In genomic region chr5:115543509-115544253, GRCm38 (mm10) we compare ENCODE assay signal across 9 mouse cellular contexts. TPM values are rescaled to one million over a fixed set of nuclear protein-coding genes. Genes with fewer than 3 reads are reported as not detected.
DNase-seq lines count a peak whose midpoint lies in the region; ATAC-seq lines count a peak whose summit lies in the region.
"Had no signal": no experiment of that assay in that cellular context is flagged by ENCODE, and none has a peak within 500 bp of the region (broad histone marks: within the 10 kb centered on the region; RNA-seq: fewer than 3 reads in every experiment).

No protein-coding gene starts in this region.

- no peaks in the 10 kb centered on the region for H3K27me3 ChIP-seq in embryonic facial prominence, embryonic 10.5 days (replicated peaks; ENCODE audit: low read depth, poor library complexity, severe bottlenecking)
- no peaks in the 10 kb centered on the region for H3K27me3 ChIP-seq in heart, embryonic 15.5 days
- H3K27me3 ChIP-seq in liver, embryonic 15.5 days = no peaks in the 10 kb centered on the region
- H3K27me3 ChIP-seq: CH12.LX had no signal

- H3K9ac ChIP-seq in heart, embryonic 15.5 days = peak overlapping the region; percentile 31
- no peak overlapping the region; the same call in 1 of the 2 replicates for H3K9ac ChIP-seq in liver, embryonic 15.5 days

- 60% methylated on average over 17 of the region's 17 CpGs for WGBS in embryonic facial prominence, embryonic 10.5 days
- 14% methylated on average over 17 of the region's 17 CpGs for WGBS in heart, embryonic 15.5 days
- 38% methylated on average over 17 of the region's 17 CpGs for WGBS in liver, embryonic 15.5 days (ENCODE audit: insufficient replicate concordance)

- H3K36me3 ChIP-seq in embryonic facial prominence, embryonic 10.5 days (replicated peaks) = peaks cover 49% of the 10 kb centered on the region
- H3K36me3 ChIP-seq in heart, embryonic 15.5 days = peaks cover 22% of the 10 kb centered on the region
- peaks cover 43% of the 10 kb centered on the region for H3K36me3 ChIP-seq in liver, embryonic 15.5 days (replicated peaks)

- H3K4me2 ChIP-seq in heart, embryonic 15.5 days = peak overlapping the region; percentile 50
- H3K4me2 ChIP-seq in liver, embryonic 15.5 days = peak overlapping the region; percentile 62

- peak; percentile 72 for ATAC-seq in heart, embryonic 15.5 days (replicated peaks; ENCODE audit: insufficient number of reproducible peaks, insufficient read depth, low FRiP score, low read depth)
- ATAC-seq in liver, embryonic 15.5 days (ENCODE audit: insufficient read depth) = peak; percentile 77

- peaks cover 73% of the 10 kb centered on the region for H3K4me1 ChIP-seq in embryonic facial prominence, embryonic 10.5 days
- H3K4me1 ChIP-seq in heart, embryonic 15.5 days (replicated peaks) = peaks cover 43% of the 10 kb centered on the region
- peaks cover 52% of the 10 kb centered on the region for H3K4me1 ChIP-seq in liver, embryonic 15.5 days (replicated peaks)

- H3K27ac ChIP-seq in embryonic facial prominence, embryonic 10.5 days (replicated peaks) = peak overlapping the region; percentile 81
- H3K27ac ChIP-seq in heart, embryonic 15.5 days = peak overlapping the region; percentile 87
- H3K27ac ChIP-seq in liver, embryonic 15.5 days (replicated peaks) = peak overlapping the region; percentile 85

- H3K9me3 ChIP-seq in embryonic facial prominence, embryonic 10.5 days = no peaks in the 10 kb centered on the region
- H3K9me3 ChIP-seq in heart, embryonic 15.5 days (replicated peaks) = no peaks in the 10 kb centered on the region
- no peaks in the 10 kb centered on the region for H3K9me3 ChIP-seq in liver, embryonic 15.5 days (replicated peaks)

- peak overlapping the region; percentile 2; the same call in 1 of the 2 replicates for H3K4me3 ChIP-seq in embryonic facial prominence, embryonic 10.5 days
- peak overlapping the region; percentile 18 for H3K4me3 ChIP-seq in heart, embryonic 15.5 days
- peak overlapping the region; percentile 39 for H3K4me3 ChIP-seq in liver, embryonic 15.5 days (replicated peaks)

- peak; percentile 73 for DNase-seq in layer of hippocampus, adult 11-12 months (ENCODE audit: low spot score)
- no peak for DNase-seq in layer of hippocampus, adult 9-10 months (ENCODE audit: low spot score)
- no peak for DNase-seq in embryonic facial prominence, embryonic 10.5 days (ENCODE audit: low spot score)
- peak; percentile 85 for DNase-seq in kidney, postnatal 10 days
- peak; percentile 28 to 55 for DNase-seq in natural killer cell, adult 2 months (ENCODE audit: low spot score in 2 of 2)
- DNase-seq in urinary bladder, postnatal 4 days (ENCODE audit: low spot score in 2 of 2) = peak; percentile 74 to 75

RNA-seq across cellular contexts. Expression of gene Rplp0, which starts 15.6 kb away (rescaled TPM):
- 1,413 and 1,489 TPM in 2 replicates for polyA plus RNA-seq in embryonic facial prominence, embryonic 10.5 days (2016; fragmentation: Nextera tagmentation; extraction: Ambion mirVana)
- polyA plus RNA-seq in heart, embryonic 15.5 days (2015; fragmentation: Nextera tagmentation; extraction: Ambion mirVana) = 925 and 1,001 TPM in 2 replicates
- polyA plus RNA-seq in liver, embryonic 15.5 days (2015; fragmentation: Nextera tagmentation; extraction: Ambion mirVana) = 1,028 and 1,078 TPM in 2 replicates

RNA-seq across cellular contexts. Expression of gene Gcn1l1, which starts 21.4 kb away (rescaled TPM):
- 65.0 and 65.1 TPM in 2 replicates for polyA plus RNA-seq in embryonic facial prominence, embryonic 10.5 days (2016; fragmentation: Nextera tagmentation; extraction: Ambion mirVana)
- 20.9 and 28.8 TPM in 2 replicates for polyA plus RNA-seq in heart, embryonic 15.5 days (2015; fragmentation: Nextera tagmentation; extraction: Ambion mirVana)
- polyA plus RNA-seq in liver, embryonic 15.5 days (2015; fragmentation: Nextera tagmentation; extraction: Ambion mirVana) = 15.0 and 17.3 TPM in 2 replicates

RNA-seq across cellular contexts. Expression of gene Pxn, which starts 37.2 kb away (rescaled TPM):
- 50.3 and 50.6 TPM in 2 replicates for polyA plus RNA-seq in embryonic facial prominence, embryonic 10.5 days (2016; fragmentation: Nextera tagmentation; extraction: Ambion mirVana)
- 33.5 and 46.2 TPM in 2 replicates for polyA plus RNA-seq in heart, embryonic 15.5 days (2015; fragmentation: Nextera tagmentation; extraction: Ambion mirVana)
- polyA plus RNA-seq in liver, embryonic 15.5 days (2015; fragmentation: Nextera tagmentation; extraction: Ambion mirVana) = 15.2 and 16.8 TPM in 2 replicates

RNA-seq across cellular contexts. Expression of gene Sirt4, which starts 59.2 kb away (rescaled TPM):
- 14.5 and 16.0 TPM in 2 replicates for polyA plus RNA-seq in embryonic facial prominence, embryonic 10.5 days (2016; fragmentation: Nextera tagmentation; extraction: Ambion mirVana)
- polyA plus RNA-seq in heart, embryonic 15.5 days (2015; fragmentation: Nextera tagmentation; extraction: Ambion mirVana) = 20.9 TPM in 2 replicates
- polyA plus RNA-seq in liver, embryonic 15.5 days (2015; fragmentation: Nextera tagmentation; extraction: Ambion mirVana) = 6.0 and 6.1 TPM in 2 replicates

Comparison
In these comparisons a context has a peak if more than half of its experiments do, and no peak if none do; other contexts are left out.
1. DNase-seq: peak in layer of hippocampus, adult 11-12 months (single experiment), kidney, postnatal 10 days (single experiment), natural killer cell, adult 2 months (2 of 2) and urinary bladder, postnatal 4 days (2 of 2); none in layer of hippocampus, adult 9-10 months (single experiment) and embryonic facial prominence, embryonic 10.5 days (single experiment).
2. Peak in every context shown above with its lines, with median percentiles within 50 percentile points of each other: H3K27ac ChIP-seq and H3K4me3 ChIP-seq.